Mouse (Mus musculus): ENCODE measurements around the gene Dnaja2. TPM values are rescaled to one million over a fixed set of nuclear protein-coding genes. Genes with fewer than 3 reads are reported as not detected.

Gene Dnaja2
- total RNA-seq, 2 experiments from 2014 or later = 167 to 191 TPM

GRCm38 (mm10) chr8:85556986-85557600 is 1.9 kb upstream of the Dnaja2 start:
- no peak for DNase-seq (ENCODE audit: low spot score in 2 of 2)

- DNase-seq (ENCODE audit: low spot score in 2 of 2) = peak in 1 of 2 experiments; percentile 40
Measured at GRCm38 (mm10) chr8:85554391-85555180, 558 bp downstream of the Dnaja2 start.

- no peak for DNase-seq (ENCODE audit: low spot score in 2 of 2)
Measured at GRCm38 (mm10) chr8:85551934-85552333, 3.2 kb downstream of the Dnaja2 start.

- DNase-seq (ENCODE audit: low spot score in 2 of 2) = no peak
Measured at GRCm38 (mm10) chr8:85536332-85536731, 18.8 kb downstream of the Dnaja2 start.

GRCm38 (mm10) chr8:85534163-85534562 is 21.0 kb downstream of the Dnaja2 start:
- no peak for DNase-seq (ENCODE audit: low spot score in 2 of 2)

- DNase-seq (ENCODE audit: low spot score in 2 of 2) = no peak
Measured at GRCm38 (mm10) chr8:85533434-85533833, 21.7 kb downstream of the Dnaja2 start.

- DNase-seq (ENCODE audit: low spot score in 2 of 2) = no peak
Measured at GRCm38 (mm10) chr8:85532843-85533242, 22.3 kb downstream of the Dnaja2 start.

GRCm38 (mm10) chr8:85531471-85531870 is 23.7 kb downstream of the Dnaja2 start:
- no peak for DNase-seq (ENCODE audit: low spot score in 2 of 2)

GRCm38 (mm10) chr8:85530717-85531116 is 24.4 kb downstream of the Dnaja2 start:
- no peak for DNase-seq (ENCODE audit: low spot score in 2 of 2)

- DNase-seq (ENCODE audit: low spot score in 2 of 2) = no peak
Measured at GRCm38 (mm10) chr8:85528959-85529358, 26.2 kb downstream of the Dnaja2 start.

- peak; percentile 67 to 82 for DNase-seq (ENCODE audit: low spot score in 2 of 2)
Measured at GRCm38 (mm10) chr8:85526105-85526504, 29.0 kb downstream of the Dnaja2 start.

- no peak for DNase-seq (ENCODE audit: low spot score in 2 of 2)
Measured at GRCm38 (mm10) chr8:85524086-85524485, 31.1 kb downstream of the Dnaja2 start.

- DNase-seq (ENCODE audit: low spot score in 2 of 2) = no peak
Measured at GRCm38 (mm10) chr8:85521332-85521731, 33.8 kb downstream of the Dnaja2 start.

GRCm38 (mm10) chr8:85520586-85520985 is 34.6 kb downstream of the Dnaja2 start:
- DNase-seq (ENCODE audit: low spot score in 2 of 2) = no peak

GRCm38 (mm10) chr8:85517956-85518355 is 37.2 kb downstream of the Dnaja2 start:
- no peak for DNase-seq (ENCODE audit: low spot score in 2 of 2)

- no peak for DNase-seq (ENCODE audit: low spot score in 2 of 2)
Measured at GRCm38 (mm10) chr8:85517336-85517735, 37.8 kb downstream of the Dnaja2 start.

- no peak for DNase-seq (ENCODE audit: low spot score in 2 of 2)
Measured at GRCm38 (mm10) chr8:85515391-85515790, 39.8 kb downstream of the Dnaja2 start.

- DNase-seq (ENCODE audit: low spot score in 2 of 2) = no peak
Measured at GRCm38 (mm10) chr8:85513283-85513682, 41.9 kb downstream of the Dnaja2 start.

- no peak for DNase-seq (ENCODE audit: low spot score in 2 of 2)
Measured at GRCm38 (mm10) chr8:85512234-85512633, 42.9 kb downstream of the Dnaja2 start.

GRCm38 (mm10) chr8:85508661-85509060 is 46.5 kb downstream of the Dnaja2 start:
- no peak for DNase-seq (ENCODE audit: low spot score in 2 of 2)

GRCm38 (mm10) chr8:85506620-85507019 is 48.5 kb downstream of the Dnaja2 start:
- DNase-seq (ENCODE audit: low spot score in 2 of 2) = no peak

GRCm38 (mm10) chr8:85504704-85505103 is 50.4 kb downstream of the Dnaja2 start:
- DNase-seq (ENCODE audit: low spot score in 2 of 2) = no peak

- no peak for DNase-seq (ENCODE audit: low spot score in 2 of 2)
Measured at GRCm38 (mm10) chr8:85503065-85503464, 52.1 kb downstream of the Dnaja2 start.

Data from layer of hippocampus, postnatal 10 days (tissue).